Mouse (Mus musculus): Measurements from ENCODE around the gene Bcl9l.

Gene Bcl9l

DNA sequence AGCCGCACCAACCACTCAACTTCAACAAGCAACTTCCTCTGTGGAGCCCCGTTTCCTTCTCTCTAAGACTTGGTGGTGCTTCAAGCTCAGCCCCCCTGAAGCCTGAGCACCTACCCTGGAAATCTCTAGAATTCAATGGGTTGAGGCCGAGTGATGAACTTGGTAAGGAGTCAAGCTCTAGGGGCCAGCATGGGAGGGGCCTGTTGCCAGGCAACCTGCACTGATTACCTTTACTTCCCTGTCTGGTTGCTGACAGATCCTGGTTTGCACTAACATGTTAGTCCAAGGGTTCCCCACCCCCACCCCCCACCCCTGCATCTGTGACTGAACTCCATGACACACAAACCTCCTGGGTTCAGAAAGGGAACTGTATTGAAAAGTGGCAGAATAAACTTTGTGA, 62.4 kb downstream of the Bcl9l start:
- no peak for DNase-seq (ENCODE audit: low spot score)

DNA sequence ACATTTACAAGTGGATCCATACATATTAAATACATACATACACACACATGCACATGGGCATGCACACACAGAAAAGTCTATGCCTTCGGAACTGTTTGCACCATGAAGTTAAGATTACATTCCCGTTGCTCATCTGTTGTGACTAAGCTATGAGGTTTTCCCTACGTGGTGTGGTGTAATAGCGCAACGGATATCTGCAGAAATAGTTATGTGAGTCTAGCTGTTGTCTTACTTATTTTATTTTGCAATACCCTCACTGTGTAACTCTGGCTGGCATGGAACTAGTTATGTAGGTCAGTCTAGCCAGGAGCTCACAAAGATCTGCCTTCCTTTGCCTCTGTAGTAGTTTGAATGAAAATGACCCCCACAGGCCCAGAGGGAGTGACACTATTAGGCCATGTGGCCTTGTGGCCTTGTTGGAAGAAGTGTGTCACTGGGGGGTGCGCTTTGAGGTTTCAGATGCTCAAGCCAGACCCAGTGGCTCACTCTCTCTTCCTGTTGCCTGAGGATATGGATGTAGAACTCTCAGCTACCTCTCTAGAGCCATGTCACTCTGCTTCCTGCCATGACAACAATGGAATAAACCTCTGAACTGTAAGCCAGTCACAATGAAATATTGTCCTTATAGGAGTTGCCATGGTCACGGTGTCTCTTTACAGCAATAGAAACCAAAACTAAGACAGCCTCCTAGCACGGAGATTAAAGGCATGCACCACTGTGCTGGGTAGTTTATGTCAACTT, 66.0 kb downstream of the Bcl9l start:
- DNase-seq (ENCODE audit: low spot score): no peak

- DNase-seq (ENCODE audit: low spot score): no peak
Observed at GRCm38 (mm10) chr9:44551138-44551537, 68.5 kb downstream of the Bcl9l start.

GRCm38 (mm10) chr9:44552161-44552560, 69.5 kb downstream of the Bcl9l start:
- peak; percentile 25 for DNase-seq (ENCODE audit: low spot score)

Measured in yolk sac, embryonic 10.5 days (tissue).